Mouse (Mus musculus): Measurements from ENCODE around the gene Tmppe. TPM values are rescaled to one million over a fixed set of nuclear protein-coding genes. Genes with fewer than 3 reads are reported as not detected.
A peak's percentile ranks its signal among the peaks of the same experiment; 100 is the strongest.

The Tmppe gene
- polyA plus RNA-seq, 1 experiment from 2014 or later: 2.9 TPM

DNA sequence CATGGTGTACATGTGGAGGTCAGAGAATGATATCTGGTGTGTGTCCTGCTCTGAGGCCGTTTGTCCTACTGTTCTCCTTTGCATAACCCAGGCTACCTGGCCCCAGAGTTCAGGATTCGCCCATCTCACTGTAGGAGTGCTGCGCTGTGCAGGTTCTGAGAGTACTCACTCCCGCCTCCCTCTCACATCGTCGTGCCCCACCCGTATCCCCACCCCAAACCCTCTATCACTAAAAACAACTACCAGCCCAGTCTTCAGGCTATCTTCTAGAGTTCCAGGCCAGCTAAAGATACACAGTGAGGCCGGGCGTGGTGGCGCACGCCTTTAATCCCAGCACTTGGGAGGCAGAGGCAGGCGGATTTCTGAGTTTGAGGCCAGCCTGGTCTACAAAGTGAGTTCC, 1.2 kb upstream of the Tmppe start:
- H3K9ac ChIP-seq: no peak overlapping the region
- no peaks in the 10 kb centered on the region for H3K9me3 ChIP-seq (replicated peaks)
- H3K27ac ChIP-seq: no peak overlapping the region
- no peaks in the 10 kb centered on the region for H3K27me3 ChIP-seq
- peaks cover 42% of the 10 kb centered on the region for H3K4me1 ChIP-seq (replicated peaks)
- DNase-seq (peak; percentile 50), ATAC-seq (ENCODE audit: low read depth) (peak; percentile 76)
- no peak overlapping the region for H3K4me2 ChIP-seq
- no peak overlapping the region for H3K4me3 ChIP-seq (replicated peaks)
- 47% methylated on average over 12 of the region's 12 CpGs for WGBS (ENCODE audit: insufficient replicate concordance)
- peaks cover 8% of the 10 kb centered on the region for H3K36me3 ChIP-seq

- ATAC-seq (ENCODE audit: low read depth): peak; percentile 36; the same call in 1 of the 2 replicates
- 15% methylated on average over 5 of the region's 5 CpGs for WGBS (ENCODE audit: insufficient replicate concordance)
These were observed 337 bp upstream of the Tmppe start for GRCm38 (mm10) chr9:114400588-114400948.

DNA sequence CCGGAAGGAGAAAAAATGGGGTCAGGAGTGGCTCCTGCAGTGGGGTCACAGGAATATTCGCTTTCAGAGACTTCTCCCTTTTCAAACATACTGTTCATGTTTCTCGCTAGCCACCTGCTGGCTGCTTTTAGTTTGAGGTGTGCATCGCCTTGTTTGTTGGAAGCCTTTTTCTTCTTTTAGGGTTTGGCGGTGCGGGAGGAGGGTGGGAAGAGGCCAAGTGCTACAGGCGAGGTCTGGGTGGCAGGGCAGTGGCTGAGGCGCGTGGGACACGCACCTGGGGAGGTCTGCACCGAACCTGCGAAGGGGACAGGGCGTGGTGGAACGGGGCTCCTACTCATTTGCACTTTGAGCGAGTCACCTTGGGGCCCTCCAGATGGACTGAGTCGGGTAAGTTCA, 778 bp downstream of the Tmppe start:
- Histone ChIP-seq H3K4me1 (replicated peaks) (peaks cover 32% of the 10 kb centered on the region), H3K4me2 (peak overlapping the region; percentile 91), H3K36me3 (peaks cover 28% of the 10 kb centered on the region), H3K4me3 (replicated peaks) (peak overlapping the region; percentile 81), H3K27me3 (no peaks in the 10 kb centered on the region), H3K9me3 (replicated peaks) (no peaks in the 10 kb centered on the region), H3K27ac (peak overlapping the region; percentile 81), H3K9ac (peak overlapping the region; percentile 85)
- no peak for ATAC-seq (ENCODE audit: low read depth)
- WGBS (ENCODE audit: insufficient replicate concordance): under 1% methylated on average over 16 of the region's 16 CpGs
- peak; percentile 48 for DNase-seq

More at GRCm38 (mm10) chr9:114400588-114400948, 337 bp upstream of the Tmppe start:
- Histone ChIP-seq H3K4me2 (peak overlapping the region; percentile 91), H3K9me3 (replicated peaks) (no peaks in the 10 kb centered on the region), H3K9ac (peak overlapping the region; percentile 85), H3K27me3 (no peaks in the 10 kb centered on the region), H3K4me3 (replicated peaks) (peak overlapping the region; percentile 81), H3K4me1 (replicated peaks) (peaks cover 33% of the 10 kb centered on the region), H3K36me3 (peaks cover 17% of the 10 kb centered on the region), H3K27ac (peak overlapping the region; percentile 6; the same call in 1 of the 2 replicates)
- no peak for DNase-seq

- ATAC-seq (ENCODE audit: low read depth) (no peak), DNase-seq (no peak)
- H3K27ac ChIP-seq: no peak overlapping the region
- H3K9me3 ChIP-seq (replicated peaks): 0 out of 2 replicates have a peak, but pooled peaks cover 6% of the 10 kb centered on the region
- WGBS (ENCODE audit: insufficient replicate concordance): 72% methylated on average over 2 of the region's 2 CpGs
- H3K27me3 ChIP-seq: no peaks in the 10 kb centered on the region
- no peak overlapping the region for H3K4me3 ChIP-seq (replicated peaks)
- H3K9ac ChIP-seq: no peak overlapping the region
- H3K4me1 ChIP-seq (replicated peaks): 0 out of 2 replicates have a peak, but pooled peaks cover 3% of the 10 kb centered on the region
- peaks cover 82% of the 10 kb centered on the region for H3K36me3 ChIP-seq
- H3K4me2 ChIP-seq: no peak overlapping the region
These were observed 6.8 kb downstream of the Tmppe start for GRCm38 (mm10) chr9:114407676-114408075.

GRCm38 (mm10) chr9:114410313-114410862, 9.5 kb downstream of the Tmppe start:
- WGBS (ENCODE audit: insufficient replicate concordance): 88% methylated on average over 11 of the region's 11 CpGs
- ATAC-seq (ENCODE audit: low read depth) (no peak), DNase-seq (no peak)
- no peaks in the 10 kb centered on the region for H3K27me3 ChIP-seq
- 0 out of 2 replicates have a peak, but pooled peaks cover 6% of the 10 kb centered on the region for H3K9me3 ChIP-seq (replicated peaks)
- no peak overlapping the region for H3K9ac ChIP-seq
- 0 out of 2 replicates have a peak, but pooled peaks cover 6% of the 10 kb centered on the region for H3K4me1 ChIP-seq (replicated peaks)
- H3K4me3 ChIP-seq (replicated peaks): no peak overlapping the region
- H3K4me2 ChIP-seq: no peak overlapping the region
- no peak overlapping the region for H3K27ac ChIP-seq
- peaks cover 66% of the 10 kb centered on the region for H3K36me3 ChIP-seq

DNA sequence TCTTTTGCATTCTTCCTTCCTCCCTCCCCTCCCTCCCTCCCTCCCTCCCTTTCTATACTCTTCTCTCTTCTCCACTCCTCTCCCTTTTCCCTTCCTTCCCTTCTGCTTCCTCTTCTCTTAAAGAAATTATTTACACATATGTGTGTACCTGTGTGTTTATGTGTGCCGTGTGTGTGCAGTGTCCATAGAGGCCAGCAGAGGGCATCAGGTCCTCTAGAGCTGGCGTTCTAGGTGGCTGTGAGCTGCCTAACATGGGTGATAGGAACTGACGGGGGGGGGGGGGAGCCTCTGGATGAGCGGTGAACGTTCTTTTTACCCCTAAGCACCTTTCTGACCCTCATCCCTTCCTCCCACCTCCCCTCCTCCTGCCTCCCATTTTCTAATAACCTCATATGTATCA, 10.4 kb downstream of the Tmppe start:
- Histone ChIP-seq H3K27ac (no peak overlapping the region), H3K4me1 (replicated peaks) (peaks cover 6% of the 10 kb centered on the region; the same call in 1 of the 2 replicates), H3K4me3 (replicated peaks) (no peak overlapping the region), H3K27me3 (no peaks in the 10 kb centered on the region), H3K4me2 (no peak overlapping the region), H3K9me3 (replicated peaks) (0 out of 2 replicates have a peak, but pooled peaks cover 6% of the 10 kb centered on the region), H3K9ac (no peak overlapping the region), H3K36me3 (peaks cover 57% of the 10 kb centered on the region)
- no peak for DNase-seq
- no peak for ATAC-seq (ENCODE audit: low read depth)
- 78% methylated on average over 5 of the region's 5 CpGs for WGBS (ENCODE audit: insufficient replicate concordance)

DNA sequence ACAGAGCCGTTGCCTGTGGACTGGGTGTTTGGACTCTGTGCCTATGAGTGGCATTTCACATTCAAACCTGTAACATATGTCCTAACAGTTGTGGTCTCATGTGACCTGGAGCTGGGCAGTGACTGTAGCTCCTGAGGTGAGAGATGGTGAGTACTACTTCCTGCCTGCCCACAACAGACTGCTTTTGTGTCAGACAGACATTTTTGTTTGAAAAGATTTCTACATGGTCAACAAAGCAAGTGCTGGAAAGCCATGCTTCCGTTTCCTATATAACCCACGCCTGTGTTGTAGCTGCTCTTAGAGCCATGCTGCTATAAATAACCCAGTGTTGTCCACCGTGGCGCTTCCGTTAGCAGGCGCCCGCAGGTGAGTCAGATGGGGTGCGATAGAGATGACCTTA, 11.5 kb downstream of the Tmppe start:
- Histone ChIP-seq H3K27me3 (no peaks in the 10 kb centered on the region), H3K4me2 (no peak overlapping the region), H3K4me1 (replicated peaks) (peaks cover 6% of the 10 kb centered on the region; the same call in 1 of the 2 replicates), H3K36me3 (peaks cover 48% of the 10 kb centered on the region), H3K9me3 (replicated peaks) (0 out of 2 replicates have a peak, but pooled peaks cover 6% of the 10 kb centered on the region), H3K4me3 (replicated peaks) (no peak overlapping the region), H3K9ac (no peak overlapping the region), H3K27ac (no peak overlapping the region)
- ATAC-seq (ENCODE audit: low read depth) (no peak), DNase-seq (no peak)
- WGBS (ENCODE audit: insufficient replicate concordance): 79% methylated on average over 9 of the region's 9 CpGs

- H3K4me3 ChIP-seq (replicated peaks): no peak overlapping the region
- no peaks in the 10 kb centered on the region for H3K27me3 ChIP-seq
- DNase-seq (no peak), ATAC-seq (ENCODE audit: low read depth) (no peak)
- peaks cover 35% of the 10 kb centered on the region for H3K36me3 ChIP-seq
- H3K9ac ChIP-seq: no peak overlapping the region
- 0 out of 2 replicates have a peak, but pooled peaks cover 6% of the 10 kb centered on the region for H3K9me3 ChIP-seq (replicated peaks)
- 77% methylated on average over 12 of the region's 12 CpGs for WGBS (ENCODE audit: insufficient replicate concordance)
- H3K4me2 ChIP-seq: no peak overlapping the region
- H3K4me1 ChIP-seq (replicated peaks): peaks cover 6% of the 10 kb centered on the region; the same call in 1 of the 2 replicates
- no peak overlapping the region for H3K27ac ChIP-seq
These were observed 13.0 kb downstream of the Tmppe start for GRCm38 (mm10) chr9:114413866-114414265.

- Histone ChIP-seq H3K9ac (no peak overlapping the region), H3K27ac (no peak overlapping the region), H3K4me1 (replicated peaks) (peaks cover 6% of the 10 kb centered on the region; the same call in 1 of the 2 replicates), H3K4me2 (no peak overlapping the region), H3K4me3 (replicated peaks) (no peak overlapping the region), H3K27me3 (no peaks in the 10 kb centered on the region), H3K36me3 (peaks cover 23% of the 10 kb centered on the region), H3K9me3 (replicated peaks) (0 out of 2 replicates have a peak, but pooled peaks cover 6% of the 10 kb centered on the region)
- no peak for DNase-seq
- 24% methylated on average over 11 of the region's 11 CpGs for WGBS (ENCODE audit: insufficient replicate concordance)
- 0 out of 2 replicates have a peak, but pooled peaks have one; percentile 10 for ATAC-seq (ENCODE audit: low read depth)
These were observed 14.8 kb downstream of the Tmppe start for GRCm38 (mm10) chr9:114415701-114416100.

DNA sequence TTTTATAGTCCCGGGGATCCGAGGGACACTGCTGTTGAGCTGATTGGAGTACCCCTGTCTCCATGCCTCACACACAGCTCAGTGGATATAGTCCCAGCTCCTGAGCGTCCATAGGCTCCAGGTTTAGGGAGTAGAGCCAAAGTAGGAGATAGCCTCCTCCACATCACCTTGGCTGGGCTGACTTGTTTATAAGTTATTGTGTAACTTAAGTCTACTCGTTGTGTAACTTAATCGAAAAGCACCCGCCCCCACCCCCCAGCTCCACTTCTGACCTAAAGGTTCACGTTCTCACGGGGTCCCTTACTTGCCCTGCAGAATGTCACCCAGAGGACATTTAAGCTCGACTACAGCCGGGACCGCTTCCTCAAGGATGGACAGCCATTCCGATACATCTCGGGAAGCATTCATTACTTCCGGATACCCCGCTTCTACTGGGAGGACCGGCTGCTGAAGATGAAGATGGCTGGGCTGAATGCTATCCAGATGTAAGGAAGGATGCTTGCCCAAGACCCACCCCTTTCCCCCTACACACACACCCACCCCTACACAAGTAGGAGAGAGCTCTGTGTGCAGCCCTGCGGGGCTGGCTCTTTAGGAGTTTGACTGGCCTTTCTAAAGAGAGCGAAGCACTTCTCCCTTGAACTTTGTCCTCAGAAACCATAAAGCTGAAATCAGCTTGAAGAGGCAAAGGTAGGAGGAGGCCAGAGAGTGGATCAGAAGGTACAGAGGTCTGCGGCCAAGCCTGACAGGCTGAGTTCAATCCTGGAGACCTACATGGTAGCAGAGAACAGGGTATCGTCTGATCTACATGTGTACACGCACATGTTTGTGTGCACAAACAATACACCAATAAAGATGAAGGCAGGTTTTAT, 16.0 kb downstream of the Tmppe start:
- Histone ChIP-seq H3K4me1 (replicated peaks) (peaks cover 6% of the 10 kb centered on the region; the same call in 1 of the 2 replicates), H3K9me3 (replicated peaks) (0 out of 2 replicates have a peak, but pooled peaks cover 3% of the 10 kb centered on the region), H3K27me3 (no peaks in the 10 kb centered on the region), H3K4me3 (replicated peaks) (no peak overlapping the region), H3K27ac (no peak overlapping the region), H3K9ac (no peak overlapping the region), H3K36me3 (peaks cover 14% of the 10 kb centered on the region), H3K4me2 (no peak overlapping the region)
- 79% methylated on average over 21 of the region's 21 CpGs for WGBS (ENCODE audit: insufficient replicate concordance)
- DNase-seq (no peak), ATAC-seq (ENCODE audit: low read depth) (0 out of 2 replicates have a peak, but pooled peaks have one; percentile 9)

GRCm38 (mm10) chr9:114418187-114418586, 17.3 kb downstream of the Tmppe start:
- no peak overlapping the region for H3K9ac ChIP-seq
- no peak for DNase-seq
- WGBS (ENCODE audit: insufficient replicate concordance): 73% methylated on average over 7 of the region's 7 CpGs
- no peak overlapping the region for H3K4me2 ChIP-seq
- H3K27me3 ChIP-seq: no peaks in the 10 kb centered on the region
- H3K9me3 ChIP-seq (replicated peaks): no peaks in the 10 kb centered on the region
- H3K4me3 ChIP-seq (replicated peaks): no peak overlapping the region
- H3K27ac ChIP-seq: no peak overlapping the region
- 0 out of 2 replicates have a peak, but pooled peaks have one; percentile 14 for ATAC-seq (ENCODE audit: low read depth)
- peaks cover 7% of the 10 kb centered on the region for H3K36me3 ChIP-seq
- H3K4me1 ChIP-seq (replicated peaks): peaks cover 6% of the 10 kb centered on the region; the same call in 1 of the 2 replicates

Measured in liver, embryonic 13.5 days (tissue).